Mouse (Mus musculus): ENCODE data around the gene Emd.
"Not testable (repeated sequence)": the region's sequence is repeated elsewhere in the genome, so short reads cannot be mapped to it uniquely, and the experiment has no call there.

The Emd gene

DNA sequence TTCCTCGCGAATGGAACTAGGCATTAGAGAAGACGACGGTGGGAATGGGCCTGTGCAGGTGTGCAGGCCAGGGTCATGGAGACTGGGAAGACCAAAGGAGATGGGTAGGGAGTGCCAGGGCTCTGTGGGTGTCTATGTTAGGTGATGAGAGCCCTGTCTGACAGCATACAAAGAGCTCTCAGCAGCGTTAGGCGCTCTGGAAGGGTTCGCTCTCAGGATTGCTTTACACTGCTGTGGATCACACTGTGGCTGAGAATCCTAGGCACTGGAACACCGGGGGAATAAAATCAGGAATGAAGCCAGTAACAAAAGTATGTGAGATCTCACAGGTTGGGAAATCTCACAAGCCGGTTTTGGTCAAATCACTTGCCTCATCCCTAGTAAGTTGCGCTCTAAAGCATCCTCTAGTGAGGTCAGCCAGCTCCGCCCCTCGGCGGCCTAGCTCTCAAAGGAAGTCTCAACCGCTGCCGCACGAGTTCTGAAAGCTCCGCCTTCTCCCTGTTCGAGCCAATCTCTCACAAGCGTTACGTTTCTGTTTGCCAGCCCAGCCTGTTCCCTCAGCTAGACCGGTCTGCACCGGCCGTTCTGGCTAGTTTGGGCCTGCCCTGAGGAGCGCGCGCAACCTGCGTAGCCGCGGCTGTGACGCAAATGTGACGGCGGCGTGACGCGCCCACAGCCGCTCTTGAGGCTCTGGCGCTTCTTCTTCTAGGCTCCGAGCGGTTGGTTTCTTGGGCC is at the start of gene Emd:
Gene Emd (plus strand): TSS at position 535 of the 735 bp plus-strand sequence.
- peak; percentile 94 for DNase-seq (ENCODE audit: low spot score)

DNA sequence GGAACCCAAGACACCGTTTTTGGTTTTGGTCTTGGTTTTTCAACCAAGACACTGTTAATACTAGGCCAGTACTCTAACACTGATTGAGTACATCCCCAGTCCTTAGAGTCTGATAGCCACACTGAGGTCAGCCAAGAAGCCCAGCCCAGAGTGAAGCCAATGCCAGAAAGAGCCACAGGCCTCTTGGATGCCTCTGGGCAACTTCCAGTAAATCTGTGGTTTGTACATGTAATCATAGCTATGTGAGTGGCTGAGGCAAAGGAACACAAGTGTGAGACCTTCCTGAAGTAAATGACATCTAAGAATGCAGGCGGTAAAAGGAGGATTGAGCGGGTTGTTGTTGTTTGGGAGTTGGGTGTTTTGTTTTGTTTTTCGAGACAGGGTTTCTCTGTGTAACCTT is 36.0 kb upstream of the Emd start:
- no peak for DNase-seq (ENCODE audit: low spot score)

DNA sequence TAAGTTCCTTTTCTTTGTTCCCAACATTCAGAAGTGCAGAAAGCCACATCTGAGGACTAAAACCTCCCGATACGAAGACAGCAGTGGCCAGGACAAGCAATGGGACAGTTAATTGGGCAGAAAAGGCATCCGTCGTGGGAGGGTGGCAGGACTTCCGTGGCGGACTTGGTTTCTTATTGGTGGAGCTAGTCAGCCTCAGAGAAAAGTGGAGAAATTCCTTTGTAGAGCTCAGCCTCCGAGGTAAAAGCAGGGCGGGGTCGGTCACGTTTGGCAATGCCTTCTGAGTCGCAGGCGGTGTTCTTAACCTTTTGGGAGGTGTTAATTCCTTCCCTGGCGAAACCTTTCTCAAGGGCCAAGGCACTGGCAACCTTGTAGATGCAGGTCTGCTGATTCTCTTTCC is 35.0 kb upstream of the Emd start:
- no peak for DNase-seq (ENCODE audit: low spot score)

DNA sequence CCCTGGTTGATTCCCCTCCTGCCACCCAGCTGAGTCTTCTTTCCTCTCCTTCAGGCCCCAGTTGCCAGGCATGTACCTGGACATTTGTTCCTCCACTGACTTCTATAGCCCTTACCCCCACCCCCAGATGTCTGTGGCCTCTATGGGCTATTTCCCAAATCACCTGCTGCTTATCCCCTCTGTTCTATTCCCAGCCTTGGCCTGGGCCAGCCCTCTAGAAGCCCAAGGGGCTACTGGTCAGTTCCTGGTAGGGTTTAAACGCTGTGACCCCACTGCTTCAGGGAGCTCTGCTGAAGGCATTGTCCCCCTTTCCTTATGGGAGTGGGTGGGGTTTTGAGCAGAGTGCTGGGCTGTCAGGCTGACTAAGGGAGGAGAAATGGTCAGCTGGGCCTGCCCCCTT is 34.4 kb upstream of the Emd start:
- not testable (repeated sequence) for DNase-seq (ENCODE audit: low spot score)

DNA sequence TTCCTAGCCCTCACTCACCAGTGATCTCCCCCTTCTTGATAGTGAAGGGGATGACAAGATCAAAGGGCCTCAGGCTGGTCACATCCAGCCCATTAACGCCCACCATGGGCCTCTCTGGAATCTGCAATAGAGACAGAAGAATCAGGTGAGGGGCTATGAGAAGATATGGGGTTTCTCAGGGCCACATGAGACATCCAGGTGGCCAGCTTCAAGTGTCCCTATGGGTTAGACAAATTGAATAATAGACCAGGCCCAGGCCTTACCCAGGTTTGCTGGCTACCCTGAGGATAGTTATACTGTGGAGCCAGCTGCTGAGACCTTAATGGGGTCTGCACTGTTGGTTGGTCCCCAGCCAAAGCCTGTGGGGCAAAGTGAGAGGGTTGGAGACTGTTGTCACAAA is 24.4 kb upstream of the Emd start:
- DNase-seq (ENCODE audit: low spot score) = no peak

DNA sequence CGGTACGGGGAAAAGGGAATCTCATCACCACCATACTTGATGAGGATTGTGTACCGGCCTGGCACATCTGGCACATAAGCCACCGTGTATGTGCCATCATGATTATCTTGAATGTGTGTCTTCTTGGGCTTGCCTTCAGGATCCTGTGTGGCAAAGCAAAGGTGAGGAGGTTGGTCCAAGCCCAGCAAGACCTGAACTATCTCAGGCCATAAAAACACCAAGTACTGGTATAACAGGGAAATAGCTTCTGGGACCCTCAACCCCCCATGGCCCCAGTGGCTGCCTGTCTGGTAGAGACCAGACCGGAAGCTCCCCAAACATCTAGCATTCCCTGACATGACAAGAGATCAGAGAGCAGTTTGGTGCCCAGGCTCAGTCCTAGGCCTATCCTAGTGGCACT is 21.3 kb upstream of the Emd start:
- DNase-seq (ENCODE audit: low spot score) = no peak

DNA sequence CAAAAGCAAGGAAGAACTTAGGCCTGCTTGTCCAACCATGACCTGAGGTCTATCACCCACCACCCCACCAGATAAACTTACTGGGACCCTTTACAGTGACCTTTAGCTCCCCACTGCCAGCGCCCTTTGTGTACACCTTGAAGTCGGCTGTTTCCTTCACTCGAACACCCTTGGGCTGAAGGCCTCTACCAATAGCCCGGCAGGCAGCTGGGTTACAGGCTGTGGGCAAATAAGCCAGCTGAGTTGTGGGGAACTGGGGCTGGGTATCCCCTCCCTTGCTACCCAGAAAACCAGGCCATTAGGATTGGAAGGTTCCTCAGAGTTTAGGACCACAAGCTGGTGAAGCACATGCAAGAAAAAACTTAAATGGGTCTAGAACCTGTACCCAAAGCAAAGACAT is 14.2 kb upstream of the Emd start:
- DNase-seq (ENCODE audit: low spot score) = no peak

DNA sequence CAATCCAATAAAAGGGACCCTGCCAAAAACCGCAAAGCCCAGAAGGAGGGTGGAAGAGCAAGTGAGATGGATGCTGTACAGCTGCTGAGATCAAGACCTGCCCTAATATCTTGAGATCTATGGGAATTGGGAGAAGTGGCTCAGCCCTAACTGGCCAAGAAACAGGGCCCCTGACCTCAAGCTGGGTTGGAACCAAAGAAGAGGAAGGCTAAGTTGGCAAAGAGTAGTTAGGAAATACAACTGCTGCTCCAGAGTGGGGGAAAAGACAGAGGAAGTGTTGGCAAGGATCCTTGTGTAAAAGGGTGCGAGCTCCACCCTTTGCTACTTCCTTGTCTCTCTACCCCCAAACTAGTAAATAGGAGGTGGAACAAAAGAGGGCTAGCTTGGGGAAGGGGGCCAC is 11.1 kb upstream of the Emd start:
- no peak for DNase-seq (ENCODE audit: low spot score)

DNA sequence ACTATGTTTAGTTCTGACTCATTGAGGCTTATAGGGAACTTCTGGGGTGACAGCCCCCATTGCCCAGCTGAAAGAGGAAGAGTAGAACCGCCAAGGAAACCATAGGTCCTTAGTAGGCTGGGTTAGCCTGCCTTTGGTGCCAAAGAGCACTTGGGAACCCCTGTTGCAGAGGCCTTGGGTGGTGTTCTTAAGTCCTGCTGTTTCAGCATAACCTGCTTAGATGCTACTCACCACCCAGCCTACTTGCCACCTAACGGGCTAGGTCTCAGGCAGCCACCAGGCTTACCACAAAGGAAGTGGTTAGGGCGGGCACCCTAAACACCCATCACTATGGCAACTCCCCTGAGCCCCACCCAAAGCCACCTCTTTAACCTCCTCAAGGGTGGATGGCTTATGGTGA is 10.7 kb upstream of the Emd start:
- no peak for DNase-seq (ENCODE audit: low spot score)

DNA sequence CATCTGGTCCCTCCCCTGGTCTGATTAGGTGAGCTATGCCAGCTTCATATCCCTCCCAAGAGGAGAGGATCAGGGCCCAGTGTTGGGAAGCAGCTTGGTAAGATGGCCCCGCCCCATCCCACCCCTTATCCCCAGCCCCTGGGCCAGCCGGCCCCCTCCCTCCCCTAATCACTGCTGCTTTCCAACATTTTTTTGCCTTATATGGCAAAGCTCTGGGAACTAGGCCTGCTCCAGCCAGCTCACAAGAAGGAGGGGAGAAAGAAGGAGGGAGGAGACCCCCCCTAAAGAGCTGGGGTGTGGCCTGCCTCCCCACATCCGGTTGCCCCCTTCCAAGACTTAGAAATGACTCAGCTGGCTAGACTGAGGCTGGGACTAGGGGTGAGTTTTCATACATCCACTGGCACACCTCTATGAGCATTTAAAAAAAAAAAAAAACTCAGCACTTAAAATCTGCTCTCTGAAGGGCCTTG is 9.8 kb upstream of the Emd start:
- DNase-seq (ENCODE audit: low spot score) = peak; percentile 65

DNA sequence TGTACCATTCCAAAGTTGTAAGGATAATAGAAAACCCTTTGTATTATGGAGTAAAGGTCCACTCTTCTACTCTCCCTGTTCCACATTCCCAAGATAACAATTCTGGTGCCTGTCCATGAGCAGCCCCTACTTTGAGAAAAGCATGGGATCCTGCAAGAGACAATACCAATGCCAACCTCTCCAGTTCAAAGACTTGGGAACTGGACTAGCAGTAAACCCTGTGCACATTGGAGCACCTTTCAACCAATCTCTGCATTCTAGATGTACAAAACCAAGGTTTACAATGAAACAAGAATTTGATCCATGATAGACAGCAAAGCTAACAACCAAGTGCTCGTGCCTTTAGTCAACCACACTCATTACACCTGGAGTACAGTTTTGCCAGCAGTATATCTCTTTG is 9.4 kb upstream of the Emd start:
- DNase-seq (ENCODE audit: low spot score) = no peak

DNA sequence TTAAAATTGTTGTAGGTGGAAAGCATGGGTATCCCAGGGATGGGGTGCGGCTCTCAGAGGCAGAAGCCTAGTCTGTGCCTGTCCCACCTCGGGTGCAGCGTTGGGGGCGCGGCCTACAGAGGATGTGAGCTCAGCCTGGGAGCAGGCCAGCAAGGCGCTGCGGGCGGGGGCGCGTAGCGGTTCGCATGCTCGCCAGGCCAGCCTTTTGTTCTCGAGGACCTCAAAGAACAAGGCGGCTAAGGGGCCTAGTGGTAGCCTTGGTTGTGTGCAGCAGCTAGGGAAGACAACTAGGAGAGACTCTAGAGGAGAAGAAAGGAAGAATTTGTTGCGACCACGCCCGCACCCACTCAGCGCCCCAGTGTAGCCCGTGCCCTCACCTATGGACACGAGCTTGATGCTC is 8.8 kb upstream of the Emd start:
- DNase-seq (ENCODE audit: low spot score) = peak; percentile 83

DNA sequence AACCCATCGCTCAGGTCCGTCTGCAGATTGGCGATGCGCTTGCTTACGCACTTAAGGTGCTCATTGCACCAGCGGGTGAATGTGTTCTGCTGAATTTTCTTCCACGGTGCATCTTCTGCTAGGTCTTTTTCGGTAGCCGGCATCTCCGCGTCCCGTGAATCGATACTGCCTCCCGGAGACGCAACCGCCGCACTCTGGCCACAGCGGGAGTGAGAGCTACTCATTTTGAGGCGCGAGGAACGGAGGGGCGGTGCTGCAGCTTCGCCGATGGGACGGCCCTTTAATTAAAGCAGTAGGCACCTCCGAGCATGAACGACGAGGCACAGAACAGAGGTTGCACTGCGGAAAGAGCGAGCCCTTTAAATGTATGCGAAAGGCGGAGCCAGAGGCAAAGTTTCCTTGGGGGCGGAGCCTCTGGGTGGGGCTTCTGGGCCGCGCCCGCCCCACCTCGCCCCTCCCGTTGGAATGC is 8.2 kb upstream of the Emd start:
- DNase-seq (ENCODE audit: low spot score) = peak; percentile 93

DNA sequence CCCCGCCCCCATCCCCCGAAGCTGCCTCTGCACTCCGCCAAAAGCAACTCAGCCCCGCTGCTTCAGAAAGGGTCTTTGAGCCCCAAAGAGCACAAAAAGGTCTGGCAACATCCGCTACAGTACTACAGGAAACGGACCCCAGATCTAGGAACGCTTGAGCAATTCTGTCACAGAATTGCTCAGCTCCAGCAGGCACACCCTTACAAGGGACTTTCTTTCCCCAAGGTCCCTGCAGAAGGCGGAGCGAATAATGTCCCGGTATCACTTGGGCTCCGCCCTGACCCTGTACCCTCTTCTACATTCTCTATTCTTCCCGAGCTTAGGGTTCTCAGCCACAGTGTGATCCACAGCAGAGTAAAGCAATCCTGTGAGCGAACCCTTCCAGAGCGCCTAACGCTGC is 7.8 kb upstream of the Emd start:
- no peak for DNase-seq (ENCODE audit: low spot score)

DNA sequence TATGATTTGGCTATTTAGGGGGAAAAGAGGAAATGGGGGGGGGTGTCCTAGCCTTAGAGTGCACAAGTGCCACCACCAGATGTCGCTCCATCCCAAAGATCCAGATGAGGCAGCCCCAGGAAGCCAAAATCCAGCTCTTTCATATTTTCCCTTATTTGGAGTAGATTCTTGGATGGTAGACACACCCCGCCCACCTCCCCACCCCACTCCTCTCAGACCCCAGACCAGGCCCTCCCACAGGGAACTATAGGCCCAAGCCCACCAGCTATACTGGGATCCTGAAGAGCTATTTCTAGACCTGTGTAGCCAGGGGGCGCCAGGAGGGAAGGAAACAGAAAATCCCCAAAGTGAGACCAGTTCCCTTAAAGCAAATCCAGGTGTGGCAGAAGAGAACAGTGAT is 5.8 kb upstream of the Emd start:
- DNase-seq (ENCODE audit: low spot score) = peak; percentile 73

DNA sequence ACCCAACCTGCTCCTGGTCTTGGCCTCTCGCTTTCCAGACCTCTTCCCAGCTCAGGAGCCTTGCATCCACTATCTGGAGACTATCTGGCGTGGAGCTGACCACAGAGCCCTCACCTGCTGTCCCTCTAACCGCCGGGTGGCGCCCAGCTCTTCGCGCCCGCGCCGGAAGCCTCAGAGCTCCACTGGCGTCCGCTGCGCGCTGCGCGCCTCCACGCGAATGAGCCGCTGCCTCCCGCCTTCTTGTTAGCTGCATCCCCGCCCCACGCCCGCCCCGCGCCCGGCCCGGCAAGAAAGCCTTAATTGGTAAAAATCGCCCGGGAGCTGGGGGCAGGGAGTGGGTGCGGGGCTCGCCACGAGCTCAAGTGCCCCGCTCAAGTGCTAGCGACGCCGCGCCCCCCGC is 4.9 kb upstream of the Emd start, which contains the start of gene Flna:
Gene Flna (minus strand): TSS at position 206 of the 400 bp plus-strand sequence.
- DNase-seq (ENCODE audit: low spot score) = peak; percentile 61

DNA sequence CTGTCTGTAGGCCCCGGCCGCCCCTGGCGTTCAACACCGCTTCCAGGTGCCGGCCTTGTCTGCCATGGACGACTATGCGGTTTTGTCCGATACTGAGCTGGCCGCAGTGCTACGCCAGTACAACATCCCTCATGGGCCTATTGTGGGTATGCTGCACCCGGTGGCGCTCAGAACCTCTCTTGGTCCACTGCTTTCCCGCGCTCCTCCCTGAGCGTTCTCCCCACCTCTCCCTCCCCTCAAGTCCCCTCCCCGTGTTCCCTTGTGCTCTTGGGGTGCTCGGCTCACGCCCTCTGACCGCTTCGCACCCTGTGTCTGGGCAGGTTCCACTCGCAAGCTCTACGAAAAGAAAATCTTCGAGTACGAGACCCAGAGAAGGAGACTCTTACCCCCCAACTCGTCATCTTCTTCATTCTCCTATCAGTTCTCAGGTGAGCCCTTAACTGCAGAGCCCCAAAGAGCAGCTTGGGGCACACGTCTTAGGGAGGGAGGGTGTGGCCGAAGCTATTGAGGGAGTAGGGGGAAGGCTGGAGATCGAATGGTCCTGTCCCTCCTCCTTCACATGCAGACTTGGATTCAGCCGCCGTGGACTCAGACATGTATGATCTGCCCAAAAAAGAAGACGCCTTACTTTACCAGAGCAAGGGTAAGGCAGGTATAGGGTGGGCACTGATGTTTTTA is 540 bp downstream of the Emd start:
- no peak for DNase-seq (ENCODE audit: low spot score)

DNA sequence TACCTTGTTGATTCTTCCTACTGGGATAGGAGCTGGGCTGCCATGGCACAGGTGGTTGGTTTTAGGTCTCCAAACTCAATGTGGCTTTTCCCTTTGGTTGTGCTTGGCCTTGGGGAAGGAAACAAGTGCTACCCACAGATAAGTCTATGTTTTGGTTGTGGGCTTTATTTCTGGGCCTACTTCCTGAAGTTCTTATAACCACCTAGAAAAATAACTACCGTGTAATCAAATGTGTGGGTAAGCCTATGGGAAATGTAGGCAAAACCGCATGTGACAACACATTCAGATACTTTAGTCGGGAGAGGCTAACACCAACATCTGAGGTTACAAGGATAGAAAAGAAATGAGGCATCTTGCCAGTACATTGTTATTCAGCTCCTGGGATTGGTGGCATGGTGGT is 3.3 kb downstream of the Emd start:
- DNase-seq (ENCODE audit: low spot score) = no peak

DNA sequence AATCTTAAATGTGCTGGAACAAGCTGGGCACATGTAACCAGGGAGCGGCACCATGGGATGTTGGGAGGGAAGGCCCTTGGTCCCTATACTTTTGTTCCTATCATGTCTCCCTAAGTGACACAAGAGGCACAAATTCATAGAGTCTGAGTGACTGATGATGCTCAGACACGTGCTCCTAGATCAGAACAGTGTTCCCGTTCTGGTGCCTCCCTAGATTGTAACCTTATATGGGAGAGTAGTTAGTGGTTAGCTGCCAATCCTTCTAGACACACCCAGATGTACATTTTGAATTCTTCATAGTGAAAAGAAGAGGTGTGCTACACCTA is 15.2 kb downstream of the Emd start:
- no peak for DNase-seq (ENCODE audit: low spot score)

DNA sequence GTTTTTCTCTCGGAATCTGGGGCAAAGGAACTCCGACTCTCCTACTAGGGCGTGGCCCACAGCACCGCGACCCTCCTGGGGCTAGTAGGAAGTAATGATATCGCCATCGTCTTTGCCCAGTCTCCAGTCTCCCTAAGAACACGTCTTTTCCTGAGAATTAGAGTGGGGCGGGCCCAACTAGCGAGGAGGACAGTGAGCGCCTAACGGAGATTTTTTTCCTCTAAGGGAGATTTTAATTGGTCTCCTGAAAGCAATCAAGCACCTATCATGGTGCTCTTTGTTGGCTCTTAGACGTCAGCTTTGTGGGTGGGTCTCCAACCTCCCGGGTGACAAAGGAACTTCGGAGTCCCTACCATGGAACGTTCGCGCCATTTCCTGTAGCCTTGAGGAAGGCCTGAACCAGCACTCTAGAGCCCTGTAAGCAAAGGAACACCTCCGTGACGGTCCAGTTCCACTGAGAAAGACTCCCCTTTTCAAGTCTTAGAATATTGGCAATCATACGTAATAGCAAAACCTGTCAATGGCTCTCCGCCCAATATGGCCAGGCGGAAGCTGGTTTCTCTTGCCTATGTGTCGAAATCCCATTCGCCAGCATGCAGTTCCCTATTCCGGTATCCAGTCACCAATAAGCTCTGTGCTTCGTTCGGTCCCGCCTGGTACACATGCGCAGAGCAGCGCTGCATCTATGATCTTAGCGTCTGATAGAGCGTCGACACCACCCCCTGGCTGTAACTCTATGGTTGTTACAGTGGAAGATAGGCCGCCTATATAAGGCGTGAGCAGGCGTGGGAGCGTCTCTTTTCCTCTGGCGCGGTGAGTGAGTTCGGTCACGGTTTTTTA is 15.8 kb downstream of the Emd start, which contains the start of gene Rpl10:
Gene Rpl10 (plus strand): TSS at position 751 of the 840 bp plus-strand sequence.
- peak; percentile 95 for DNase-seq (ENCODE audit: low spot score)

DNA sequence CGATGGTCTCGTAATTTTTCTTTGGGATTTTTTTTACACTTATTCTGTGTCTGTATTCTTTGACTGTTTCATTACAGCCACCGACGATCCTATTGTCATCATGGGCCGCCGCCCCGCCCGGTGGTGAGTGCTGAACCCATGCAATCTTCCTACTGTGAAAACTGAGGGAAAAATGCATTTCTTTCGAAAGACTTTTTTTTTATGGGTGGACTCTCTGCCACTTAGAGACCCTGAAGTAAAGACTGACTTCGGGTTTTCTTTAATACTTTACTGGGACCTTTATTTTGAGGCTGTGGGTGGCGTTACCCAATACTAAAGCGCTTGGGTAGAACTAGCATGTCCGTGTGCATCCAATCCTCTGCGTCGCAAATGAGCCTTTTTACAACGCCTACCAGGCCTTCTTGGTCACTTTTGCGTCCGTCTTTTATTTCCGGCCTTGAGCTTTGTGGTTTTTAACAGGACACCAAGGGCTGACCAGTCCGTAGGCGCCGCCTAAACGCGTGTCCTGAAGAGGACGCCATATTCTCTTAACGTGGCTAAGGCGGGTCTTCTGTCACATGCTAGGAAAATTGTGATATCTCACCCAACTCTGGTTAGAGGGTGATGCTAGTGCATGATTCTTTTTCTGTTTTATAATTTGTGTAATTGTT is 16.5 kb downstream of the Emd start:
- peak; percentile 60 for DNase-seq (ENCODE audit: low spot score)

Measured in embryo, embryonic 10 days (tissue).